Mouse (Mus musculus) limb, embryonic 13.5 days (tissue): ENCODE data around the gene Rnf5. TPM values are rescaled to one million over a fixed set of nuclear protein-coding genes. Genes with fewer than 3 reads are reported as not detected.
A peak's percentile ranks its signal among the peaks of the same experiment; 100 is the strongest.

Experiments used
- ATAC-seq: fragments of 200-750 bp; cut with Nextera tagmentation; 2 replicates; pipeline ENCODE4 v1.8.0; 2017; ENCODE audit warnings: low read depth, moderate number of reproducible peaks, moderate TSS enrichment; ENCODE audit not compliant: low FRiP score
- H3K27ac ChIP-seq: fragments of 300-500 bp; sonication (generic); 2 replicates; pipeline ENCODE4 v1.5.1; 2015; ENCODE audit warnings: inconsistent platforms, mild to moderate bottlenecking, moderate library complexity
- H3K27me3 ChIP-seq: fragments of 300-500 bp; sonication (generic); 2 replicates; pipeline ENCODE4 v1.6.1; 2015; ENCODE audit warnings: mild to moderate bottlenecking, inconsistent platforms
- H3K36me3 ChIP-seq: fragments of 300-500 bp; sonication (generic); 2 replicates; pipeline ENCODE4 v1.6.1; 2015; ENCODE audit warnings: inconsistent platforms, mild to moderate bottlenecking, moderate library complexity
- H3K4me1 ChIP-seq: fragments of 300-500 bp; sonication (generic); 2 replicates; pipeline ENCODE4 v1.6.1; 2015; ENCODE audit warnings: inconsistent platforms
- H3K4me2 ChIP-seq: fragments of 300-500 bp; sonication (generic); replicated peaks from 2 replicates; pipeline ENCODE4 v1.6.1; 2015; ENCODE audit warnings: inconsistent platforms, mild to moderate bottlenecking, moderate library complexity
- H3K4me3 ChIP-seq: fragments of 300-500 bp; sonication (generic); 2 replicates; pipeline ENCODE4 v1.5.1; 2015; ENCODE audit warnings: moderate library complexity, mild to moderate bottlenecking, inconsistent platforms
- H3K9ac ChIP-seq: fragments of 300-500 bp; sonication (generic); 2 replicates; pipeline ENCODE4 v1.6.1; 2015; ENCODE audit warnings: mild to moderate bottlenecking, inconsistent platforms
- H3K9me3 ChIP-seq: fragments of 300-500 bp; sonication (generic); 2 replicates; pipeline ENCODE4 v1.6.1; 2016; ENCODE audit warnings: inconsistent platforms
- WGBS: fragments of 180-500 bp; shearing (Covaris S2); methylation state at CpG from one replicate; pipeline ENCODE4 v1.1.7; 2015; 5-methylcytosine and 5-hydroxymethylcytosine counted together
- polyA plus RNA-seq: library from polyadenylated mRNA; unstranded; fragments of >200 nt; fragmentation: Nextera tagmentation; extraction: Ambion mirVana; gene quantifications from 2 replicates; pipeline ENCODE4 v1.2.1, GENCODE M21; 2015

Rnf5 gene
- polyA plus RNA-seq, 1 experiment from 2014 or later: 135 TPM

GRCm38 (mm10) chr17:34569919-34570318, 33.6 kb downstream of the Rnf5 start:
- ATAC-seq: no peak
- H3K4me3 ChIP-seq: no peak overlapping the region
- no peaks in the 10 kb centered on the region for H3K9me3 ChIP-seq
- no peak overlapping the region for H3K27ac ChIP-seq
- no peak overlapping the region for H3K9ac ChIP-seq
- 73% methylated on average over 4 of the region's 4 CpGs for WGBS
- peaks cover 10% of the 10 kb centered on the region; the same call in 1 of the 2 replicates for H3K27me3 ChIP-seq
- no peak overlapping the region for H3K4me2 ChIP-seq
- peaks cover 8% of the 10 kb centered on the region for H3K4me1 ChIP-seq
- no peaks in the 10 kb centered on the region for H3K36me3 ChIP-seq

DNA sequence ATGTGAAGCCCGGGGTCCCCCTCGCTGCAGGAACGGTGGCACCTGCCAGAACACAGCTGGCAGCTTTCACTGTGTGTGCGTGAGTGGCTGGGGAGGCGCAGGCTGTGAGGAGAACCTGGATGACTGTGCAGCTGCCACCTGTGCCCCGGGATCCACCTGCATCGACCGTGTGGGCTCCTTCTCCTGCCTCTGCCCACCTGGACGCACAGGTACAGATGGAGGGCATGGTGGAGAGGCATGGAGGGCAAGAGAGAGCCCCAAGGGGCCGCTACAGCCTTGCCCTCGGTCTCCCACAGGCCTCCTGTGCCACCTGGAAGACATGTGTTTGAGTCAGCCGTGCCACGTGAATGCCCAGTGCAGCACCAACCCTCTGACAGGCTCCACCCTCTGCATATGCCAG, 35.1 kb downstream of the Rnf5 start:
- no peak overlapping the region for H3K9ac ChIP-seq
- H3K36me3 ChIP-seq: no peaks in the 10 kb centered on the region
- no peak overlapping the region for H3K4me2 ChIP-seq
- H3K9me3 ChIP-seq: no peaks in the 10 kb centered on the region
- ATAC-seq: no peak
- H3K4me3 ChIP-seq: no peak overlapping the region
- peaks cover 10% of the 10 kb centered on the region; the same call in 1 of the 2 replicates for H3K27me3 ChIP-seq
- no peak overlapping the region for H3K27ac ChIP-seq
- peaks cover 20% of the 10 kb centered on the region for H3K4me1 ChIP-seq
- WGBS: 80% methylated on average over 13 of the region's 13 CpGs

DNA sequence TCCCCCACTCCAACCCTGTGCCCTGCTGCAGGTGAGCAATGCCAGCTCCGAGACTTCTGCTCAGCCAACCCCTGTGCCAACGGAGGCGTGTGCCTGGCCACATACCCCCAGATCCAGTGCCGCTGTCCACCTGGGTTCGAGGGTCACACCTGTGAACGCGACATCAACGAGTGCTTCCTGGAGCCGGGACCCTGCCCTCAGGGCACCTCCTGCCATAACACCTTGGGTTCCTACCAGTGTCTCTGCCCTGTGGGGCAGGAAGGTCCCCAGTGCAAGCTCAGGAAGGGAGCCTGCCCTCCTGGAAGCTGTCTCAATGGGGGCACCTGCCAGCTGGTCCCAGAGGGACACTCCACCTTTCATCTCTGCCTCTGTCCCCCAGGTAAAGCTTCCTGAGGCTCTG, 36.2 kb downstream of the Rnf5 start:
- Histone ChIP-seq H3K4me1 (peaks cover 20% of the 10 kb centered on the region), H3K4me2 (no peak overlapping the region), H3K9me3 (no peaks in the 10 kb centered on the region), H3K27ac (no peak overlapping the region), H3K36me3 (no peaks in the 10 kb centered on the region), H3K27me3 (peaks cover 10% of the 10 kb centered on the region; the same call in 1 of the 2 replicates), H3K4me3 (no peak overlapping the region), H3K9ac (no peak overlapping the region)
- no peak for ATAC-seq
- 62% methylated on average over 9 of the region's 9 CpGs for WGBS

- no peaks in the 10 kb centered on the region for H3K36me3 ChIP-seq
- 0 out of 2 replicates have a peak overlapping the region, but pooled peaks have one; percentile 15 for H3K9ac ChIP-seq
- H3K4me3 ChIP-seq: no peak overlapping the region
- H3K27me3 ChIP-seq: peaks cover 10% of the 10 kb centered on the region; the same call in 1 of the 2 replicates
- H3K27ac ChIP-seq: no peak overlapping the region
- peaks cover 20% of the 10 kb centered on the region for H3K4me1 ChIP-seq
- peak overlapping the region; percentile 30 for H3K4me2 ChIP-seq
- no peaks in the 10 kb centered on the region for H3K9me3 ChIP-seq
- no peak for ATAC-seq
- 24% methylated on average over 3 of the region's 3 CpGs for WGBS
These were observed 38.7 kb downstream of the Rnf5 start for GRCm38 (mm10) chr17:34564796-34565195.

DNA sequence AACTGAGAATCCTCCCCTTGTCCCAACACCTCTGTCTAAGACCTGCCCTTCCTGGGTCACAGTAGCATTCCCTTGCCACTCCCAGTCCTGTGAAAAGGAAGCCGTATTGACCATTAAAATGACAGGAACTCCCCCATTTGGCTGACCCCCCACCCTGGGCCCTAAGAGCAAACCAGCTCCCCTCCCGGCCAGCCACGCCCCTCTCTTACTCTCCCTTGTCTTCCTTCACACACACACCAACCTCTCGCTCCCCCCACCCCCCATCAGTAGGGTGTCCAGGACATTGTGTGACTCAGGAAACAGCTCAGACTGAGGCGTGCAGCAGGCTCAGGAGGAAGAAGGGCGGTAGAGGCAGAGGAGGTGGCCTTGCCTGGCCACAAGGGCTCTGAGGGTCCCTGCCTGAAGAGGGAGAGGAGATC, 39.5 kb downstream of the Rnf5 start, which contains the start of gene Notch4:
TSS of gene Notch4 (plus strand) at position 266 of the 419 bp plus-strand sequence.
- peak within 1 kb of the TSS; percentile 12; the same call in 1 of the 2 replicates for H3K27ac ChIP-seq
- ATAC-seq: peak; percentile 26; the same call in 1 of the 2 replicates
- H3K36me3 ChIP-seq: no peaks in the 10 kb centered on the region
- H3K4me1 ChIP-seq: peaks cover 20% of the 10 kb centered on the region
- peaks cover 10% of the 10 kb centered on the region; the same call in 1 of the 2 replicates for H3K27me3 ChIP-seq
- H3K4me2 ChIP-seq: peak within 1 kb of the TSS; percentile 30
- 7% methylated on average over 6 of the region's 6 CpGs for WGBS
- H3K4me3 ChIP-seq: no peak within 1 kb of the TSS; the same call in 1 of the 2 replicates
- 0 out of 2 replicates have a peak within 1 kb of the TSS, but pooled peaks have one; percentile 39 for H3K9ac ChIP-seq
- no peaks in the 10 kb centered on the region for H3K9me3 ChIP-seq

GRCm38 (mm10) chr17:34563354-34563753, 40.1 kb downstream of the Rnf5 start:
- Histone ChIP-seq H3K27me3 (peaks cover 7% of the 10 kb centered on the region; the same call in 1 of the 2 replicates), H3K9ac (no peak overlapping the region), H3K9me3 (no peaks in the 10 kb centered on the region), H3K36me3 (no peaks in the 10 kb centered on the region), H3K4me3 (no peak overlapping the region), H3K27ac (no peak overlapping the region), H3K4me2 (no peak overlapping the region), H3K4me1 (peaks cover 20% of the 10 kb centered on the region)
- 71% methylated on average over 11 of the region's 11 CpGs for WGBS
- ATAC-seq: no peak

DNA sequence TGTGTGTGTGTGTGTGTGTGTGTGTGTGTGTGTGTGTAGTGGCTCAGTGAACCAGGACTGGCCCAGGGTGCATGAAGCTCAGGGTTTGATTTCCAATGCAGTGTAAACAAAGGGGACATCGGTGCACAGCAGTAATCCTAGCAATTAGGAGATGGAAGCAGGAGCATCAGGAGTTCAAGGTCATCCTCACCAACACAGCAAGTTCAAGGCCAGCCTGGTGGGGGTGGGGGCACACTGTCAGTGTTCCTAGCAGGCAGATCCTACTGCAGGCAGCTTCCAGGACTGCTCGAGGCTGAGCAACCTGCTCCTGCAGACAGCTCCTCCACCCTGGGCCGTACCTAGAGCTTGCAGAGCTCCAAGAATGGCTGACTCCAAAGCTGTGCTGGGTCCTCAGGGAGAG, 40.9 kb downstream of the Rnf5 start:
- Histone ChIP-seq H3K27ac (no peak overlapping the region), H3K27me3 (peaks cover 5% of the 10 kb centered on the region; the same call in 1 of the 2 replicates), H3K4me3 (no peak overlapping the region), H3K4me2 (no peak overlapping the region), H3K9ac (no peak overlapping the region), H3K4me1 (peaks cover 20% of the 10 kb centered on the region), H3K36me3 (no peaks in the 10 kb centered on the region), H3K9me3 (no peaks in the 10 kb centered on the region)
- 69% methylated on average over 3 of the region's 3 CpGs for WGBS
- ATAC-seq: no peak

DNA sequence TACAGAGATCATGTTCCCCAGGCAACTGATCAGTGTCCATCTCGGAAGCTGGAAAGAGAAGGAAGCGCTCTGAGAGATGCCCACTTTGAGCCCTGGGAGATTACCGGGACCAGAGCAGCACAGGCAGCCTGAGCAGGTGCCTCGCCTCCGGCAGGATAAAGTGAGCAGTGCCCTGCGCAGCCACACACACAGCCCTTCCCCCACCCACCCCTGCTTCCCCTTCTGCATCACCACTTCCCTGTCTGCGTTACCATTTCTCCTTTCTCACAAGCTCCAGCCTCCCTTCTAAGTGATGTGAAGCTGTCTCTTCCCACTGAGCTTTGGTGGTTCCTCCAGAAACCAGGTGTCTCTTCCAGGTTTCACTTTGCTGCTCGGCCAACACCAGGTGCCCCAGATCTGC, 42.3 kb downstream of the Rnf5 start:
- no peak for ATAC-seq
- peak overlapping the region; percentile 21; the same call in 1 of the 2 replicates for H3K4me2 ChIP-seq

GRCm38 (mm10) chr17:34560438-34560837, 43.1 kb downstream of the Rnf5 start:
- H3K27me3 ChIP-seq: no peaks in the 10 kb centered on the region
- 91% methylated on average over 6 of the region's 6 CpGs for WGBS
- no peak for ATAC-seq

More for the DNA sequence above, 42.3 kb downstream of the Rnf5 start:
- H3K9me3 ChIP-seq: no peaks in the 10 kb centered on the region
- H3K27ac ChIP-seq: peak overlapping the region; percentile 22; the same call in 1 of the 2 replicates
- no peaks in the 10 kb centered on the region for H3K36me3 ChIP-seq
- H3K9ac ChIP-seq: no peak overlapping the region; the same call in 1 of the 2 replicates
- no peaks in the 10 kb centered on the region for H3K27me3 ChIP-seq
- H3K4me1 ChIP-seq: peaks cover 16% of the 10 kb centered on the region
- WGBS: 38% methylated on average over 8 of the region's 8 CpGs
- no peak overlapping the region for H3K4me3 ChIP-seq

DNA sequence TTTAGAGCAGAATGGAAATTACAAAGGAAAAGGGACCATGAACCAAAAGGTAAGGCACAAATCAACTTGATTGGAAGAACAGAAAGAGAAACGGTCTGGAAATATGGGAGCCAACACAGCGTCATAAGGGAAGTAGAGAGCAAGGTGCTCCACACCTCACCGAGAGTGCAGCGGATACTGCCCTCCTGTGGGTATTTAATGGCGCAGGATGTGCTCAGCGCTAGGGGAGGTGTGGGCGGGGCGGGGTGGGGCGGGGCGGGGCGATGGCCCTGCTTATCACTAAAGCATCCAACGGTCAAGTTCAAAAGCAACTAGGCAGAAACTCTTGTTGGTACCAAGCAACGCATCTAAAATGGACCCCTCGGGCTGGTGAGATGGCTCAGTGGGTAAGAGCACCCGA, 43.6 kb downstream of the Rnf5 start:
- H3K27me3 ChIP-seq: no peaks in the 10 kb centered on the region
- no peak overlapping the region for H3K27ac ChIP-seq
- no peak overlapping the region for H3K9ac ChIP-seq
- no peaks in the 10 kb centered on the region for H3K9me3 ChIP-seq
- H3K4me1 ChIP-seq: peaks cover 12% of the 10 kb centered on the region
- no peak overlapping the region for H3K4me3 ChIP-seq
- H3K4me2 ChIP-seq: no peak overlapping the region
- no peaks in the 10 kb centered on the region for H3K36me3 ChIP-seq
- WGBS: 23% methylated on average over 15 of the region's 15 CpGs
- no peak for ATAC-seq

More at GRCm38 (mm10) chr17:34560438-34560837, 43.1 kb downstream of the Rnf5 start:
- no peak overlapping the region for H3K9ac ChIP-seq
- H3K4me3 ChIP-seq: no peak overlapping the region
- peaks cover 16% of the 10 kb centered on the region for H3K4me1 ChIP-seq
- H3K4me2 ChIP-seq: no peak overlapping the region
- H3K9me3 ChIP-seq: no peaks in the 10 kb centered on the region
- H3K27ac ChIP-seq: no peak overlapping the region
- H3K36me3 ChIP-seq: no peaks in the 10 kb centered on the region

- H3K9ac ChIP-seq: no peak overlapping the region
- H3K36me3 ChIP-seq: no peaks in the 10 kb centered on the region
- ATAC-seq: no peak
- H3K4me2 ChIP-seq: no peak overlapping the region
- H3K27me3 ChIP-seq: no peaks in the 10 kb centered on the region
- H3K4me1 ChIP-seq: peaks cover 4% of the 10 kb centered on the region
- no peaks in the 10 kb centered on the region for H3K9me3 ChIP-seq
- no peak overlapping the region for H3K4me3 ChIP-seq
- no peak overlapping the region for H3K27ac ChIP-seq
- WGBS: 83% methylated on average over 7 of the region's 7 CpGs
These were observed 44.4 kb downstream of the Rnf5 start for GRCm38 (mm10) chr17:34559116-34559515.

- no peak overlapping the region for H3K27ac ChIP-seq
- H3K4me1 ChIP-seq: no peaks in the 10 kb centered on the region
- no peaks in the 10 kb centered on the region for H3K9me3 ChIP-seq
- H3K4me2 ChIP-seq: no peak overlapping the region
- no peaks in the 10 kb centered on the region for H3K27me3 ChIP-seq
- no peak overlapping the region for H3K4me3 ChIP-seq
- no peak overlapping the region for H3K9ac ChIP-seq
- H3K36me3 ChIP-seq: no peaks in the 10 kb centered on the region
- 40% methylated on average over 11 of the region's 11 CpGs for WGBS
- ATAC-seq: no peak
These were observed 46.1 kb downstream of the Rnf5 start for GRCm38 (mm10) chr17:34557411-34557810.

DNA sequence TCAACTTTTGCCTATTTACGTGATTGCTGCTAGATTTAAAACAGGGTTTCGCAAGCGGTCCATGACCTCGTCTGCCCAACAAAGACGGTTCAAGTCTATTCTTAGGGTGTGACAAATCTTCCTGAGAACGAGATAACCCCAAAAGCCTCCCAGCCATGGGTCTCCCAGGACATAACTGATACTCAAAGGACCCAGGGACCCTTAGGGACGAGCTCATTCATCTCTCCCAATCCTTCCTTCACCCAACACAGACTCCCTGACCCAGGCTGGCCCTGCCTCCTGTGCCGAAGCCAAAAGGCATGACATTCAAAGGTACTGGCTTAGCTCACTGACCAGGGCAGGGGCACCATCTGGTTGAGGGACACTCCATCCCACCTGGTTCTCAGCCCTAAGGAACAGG, 47.1 kb downstream of the Rnf5 start:
- H3K9me3 ChIP-seq: no peaks in the 10 kb centered on the region
- no peaks in the 10 kb centered on the region for H3K36me3 ChIP-seq
- no peak overlapping the region for H3K27ac ChIP-seq
- ATAC-seq: no peak
- WGBS: 88% methylated on average over 8 of the region's 8 CpGs
- no peaks in the 10 kb centered on the region for H3K4me1 ChIP-seq
- no peak overlapping the region for H3K9ac ChIP-seq
- no peak overlapping the region for H3K4me2 ChIP-seq
- H3K27me3 ChIP-seq: no peaks in the 10 kb centered on the region
- H3K4me3 ChIP-seq: no peak overlapping the region
